Mouse (Mus musculus) embryonic facial prominence, embryonic 13.5 days (tissue): Measurements from ENCODE around the gene Myof. TPM values are rescaled to one million over a fixed set of nuclear protein-coding genes. Genes with fewer than 3 reads are reported as not detected.

Experiments
- ATAC-seq: fragments of 200-750 bp; cut with Nextera tagmentation; 2 replicates; pipeline ENCODE4 v1.8.0; 2017; ENCODE audit warnings: low read depth; ENCODE audit not compliant: insufficient number of reproducible peaks, insufficient read depth, low FRiP score, low TSS enrichment
- H3K27ac ChIP-seq: fragments of 300-500 bp; sonication (generic); 2 replicates; pipeline ENCODE4 v1.5.1; 2015; ENCODE audit warnings: moderate library complexity, mild to moderate bottlenecking, inconsistent platforms
- H3K27me3 ChIP-seq: fragments of 300-500 bp; sonication (generic); 2 replicates; pipeline ENCODE4 v1.6.1; 2015; ENCODE audit warnings: mild to moderate bottlenecking, inconsistent platforms
- H3K36me3 ChIP-seq: fragments of 300-500 bp; sonication (generic); 2 replicates; pipeline ENCODE4 v1.6.1; 2015; ENCODE audit warnings: mild to moderate bottlenecking, inconsistent platforms
- H3K4me1 ChIP-seq: fragments of 300-500 bp; sonication (generic); 2 replicates; pipeline ENCODE4 v1.6.1; 2015; ENCODE audit warnings: inconsistent platforms
- H3K4me2 ChIP-seq: fragments of 300-500 bp; sonication (generic); 2 replicates; pipeline ENCODE4 v1.6.1; 2015; ENCODE audit warnings: moderate library complexity, mild to moderate bottlenecking, inconsistent platforms
- H3K4me3 ChIP-seq: fragments of 300-500 bp; sonication (generic); 2 replicates; pipeline ENCODE4 v1.5.1; 2015; ENCODE audit warnings: mild to moderate bottlenecking, inconsistent platforms
- H3K9ac ChIP-seq: fragments of 300-500 bp; sonication (generic); 2 replicates; pipeline ENCODE4 v1.6.1; 2015; ENCODE audit warnings: mild to moderate bottlenecking, inconsistent platforms
- H3K9me3 ChIP-seq: fragments of 300-500 bp; sonication (generic); 2 replicates; pipeline ENCODE4 v1.6.1; 2016; ENCODE audit warnings: inconsistent platforms
- WGBS: fragments of 180-500 bp; shearing (Covaris S2); methylation state at CpG from one replicate; pipeline ENCODE4 v1.1.7; 2015; ENCODE audit warnings: mixed read lengths; 5-methylcytosine and 5-hydroxymethylcytosine counted together
- polyA plus RNA-seq: library from polyadenylated mRNA; unstranded; fragments of >200 nt; fragmentation: Nextera tagmentation; extraction: Ambion mirVana; gene quantifications from 2 replicates; pipeline ENCODE4 v1.2.1, GENCODE M21; 2015

Gene Myof
- polyA plus RNA-seq, 1 experiment from 2014 or later = 12.2 TPM

DNA sequence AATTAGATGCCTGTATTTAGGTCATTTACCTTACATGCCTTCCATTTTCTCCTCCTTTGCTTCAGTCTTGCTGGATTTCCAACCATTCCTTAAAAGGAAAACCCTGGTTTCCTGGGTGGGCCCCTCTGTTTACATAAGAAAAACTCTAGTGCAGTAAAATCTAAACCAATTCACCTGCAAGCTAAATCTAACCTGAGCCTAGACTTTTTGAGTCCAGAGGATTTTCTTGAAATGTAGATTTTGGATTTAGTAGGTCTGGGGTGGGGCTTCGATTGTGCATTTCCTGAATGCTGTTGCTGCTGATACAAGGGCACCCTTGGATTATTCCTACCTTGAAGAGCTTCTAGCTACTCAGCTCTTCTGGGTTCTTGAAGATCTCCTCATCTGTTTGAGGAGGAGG, 20.7 kb upstream of the Myof start:
- no peaks in the 10 kb centered on the region for H3K4me1 ChIP-seq
- no peak overlapping the region for H3K4me2 ChIP-seq
- no peak overlapping the region for H3K27ac ChIP-seq
- H3K9me3 ChIP-seq = no peaks in the 10 kb centered on the region
- no peak overlapping the region for H3K4me3 ChIP-seq
- 98% methylated on average over 1 of the region's 1 CpGs for WGBS
- peaks cover 42% of the 10 kb centered on the region for H3K36me3 ChIP-seq
- H3K9ac ChIP-seq = no peak overlapping the region
- ATAC-seq = no peak
- no peaks in the 10 kb centered on the region for H3K27me3 ChIP-seq

DNA sequence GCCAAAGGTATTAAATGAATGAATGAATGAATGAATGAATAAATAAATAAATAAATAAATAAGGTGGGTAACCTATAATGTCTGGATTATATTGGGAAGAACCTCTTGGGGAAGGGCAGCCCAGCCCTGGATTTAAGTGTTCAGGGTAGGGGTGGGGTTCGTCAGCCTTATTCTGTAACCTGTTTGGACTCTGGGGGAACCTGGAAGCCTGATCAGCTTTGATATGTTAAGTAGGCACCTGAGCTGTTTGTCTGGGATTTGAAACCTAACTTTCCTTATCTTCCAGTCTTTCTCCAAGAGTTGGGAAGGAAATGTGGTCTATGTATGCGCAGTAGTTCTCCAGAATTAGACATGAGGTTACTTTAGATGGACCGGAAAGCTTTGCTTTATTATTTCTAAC, 19.8 kb upstream of the Myof start:
- Histone ChIP-seq H3K9ac (no peak overlapping the region), H3K27ac (no peak overlapping the region), H3K36me3 (peaks cover 44% of the 10 kb centered on the region), H3K4me2 (no peak overlapping the region), H3K4me3 (no peak overlapping the region), H3K9me3 (no peaks in the 10 kb centered on the region), H3K27me3 (no peaks in the 10 kb centered on the region), H3K4me1 (no peaks in the 10 kb centered on the region)
- 84% methylated on average over 3 of the region's 3 CpGs for WGBS
- ATAC-seq = no peak

DNA sequence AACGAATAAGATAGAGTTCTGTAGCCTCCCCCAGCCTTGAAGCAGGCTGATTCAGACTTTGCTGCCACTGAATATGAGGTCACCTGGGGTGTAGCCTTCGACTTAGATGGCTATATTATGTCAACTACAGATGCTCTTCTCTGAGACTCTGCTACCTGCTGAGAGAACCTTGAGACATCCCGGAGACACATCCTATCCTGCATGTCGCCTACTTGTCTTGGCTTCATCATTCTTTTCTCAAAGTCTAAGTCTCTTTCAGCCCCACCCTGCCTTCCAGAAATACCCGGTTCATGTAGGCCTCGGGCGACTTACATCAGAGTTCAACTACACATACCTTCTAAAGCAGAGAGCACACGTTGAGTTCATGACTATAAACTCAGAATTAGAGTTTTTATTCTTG, 13.6 kb upstream of the Myof start:
- Histone ChIP-seq H3K4me3 (no peak overlapping the region), H3K4me1 (peaks cover 25% of the 10 kb centered on the region), H3K27ac (no peak overlapping the region), H3K9me3 (no peaks in the 10 kb centered on the region), H3K36me3 (peaks cover 33% of the 10 kb centered on the region), H3K9ac (no peak overlapping the region), H3K4me2 (no peak overlapping the region), H3K27me3 (no peaks in the 10 kb centered on the region)
- WGBS = 88% methylated on average over 8 of the region's 8 CpGs
- ATAC-seq = no peak

DNA sequence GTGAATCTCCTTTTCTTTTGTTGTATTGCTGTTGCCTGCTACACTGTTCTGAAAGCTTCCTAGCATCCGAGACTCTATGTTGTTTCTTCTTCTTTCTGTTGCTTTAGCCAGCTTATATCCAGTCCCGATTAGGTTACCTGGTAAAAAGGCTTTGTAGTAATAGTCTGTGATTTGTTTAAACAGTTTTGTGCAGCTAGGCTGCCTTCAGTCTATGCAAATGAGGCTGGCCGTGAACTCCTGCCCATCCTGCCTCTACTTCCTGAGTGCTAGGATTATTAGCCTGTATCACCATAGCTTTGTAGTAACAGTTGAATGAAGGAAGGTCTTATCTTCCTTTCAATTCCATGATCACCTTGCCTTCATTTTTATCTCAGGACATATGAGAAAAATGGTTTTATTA, 12.9 kb upstream of the Myof start:
- ATAC-seq = no peak
- 50% methylated on average over 3 of the region's 3 CpGs for WGBS
- no peaks in the 10 kb centered on the region for H3K27me3 ChIP-seq
- H3K27ac ChIP-seq = no peak overlapping the region
- H3K4me2 ChIP-seq = peak overlapping the region; percentile 84
- H3K9me3 ChIP-seq = no peaks in the 10 kb centered on the region
- H3K4me3 ChIP-seq = peak overlapping the region; percentile 65
- 0 out of 2 replicates have a peak overlapping the region, but pooled peaks have one; percentile 36 for H3K9ac ChIP-seq
- H3K4me1 ChIP-seq = peaks cover 25% of the 10 kb centered on the region
- H3K36me3 ChIP-seq = peaks cover 30% of the 10 kb centered on the region

DNA sequence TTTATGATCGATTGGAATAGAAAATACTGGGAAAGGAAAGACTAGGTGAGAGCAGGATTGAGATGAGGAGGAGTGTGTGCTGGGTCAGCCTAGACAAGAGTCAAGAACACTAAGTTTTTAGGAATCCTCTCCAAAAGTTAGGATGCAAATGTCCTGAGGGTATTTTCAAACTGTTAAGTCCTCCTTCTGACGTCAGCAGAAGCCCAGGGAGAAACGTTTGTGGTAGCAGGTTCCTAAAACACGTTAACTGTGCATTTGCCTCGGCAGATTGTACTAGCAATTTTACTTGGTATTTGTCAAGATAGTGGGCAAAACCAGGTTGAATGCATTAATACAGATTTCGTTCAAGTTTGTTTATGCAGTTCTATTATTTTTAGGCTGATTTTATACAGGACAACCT, 12.4 kb upstream of the Myof start:
- Histone ChIP-seq H3K9ac (peak overlapping the region; percentile 74), H3K9me3 (no peaks in the 10 kb centered on the region), H3K27me3 (no peaks in the 10 kb centered on the region), H3K4me1 (peaks cover 25% of the 10 kb centered on the region), H3K4me3 (peak overlapping the region; percentile 65), H3K27ac (no peak overlapping the region), H3K4me2 (peak overlapping the region; percentile 84), H3K36me3 (peaks cover 25% of the 10 kb centered on the region)
- 13% methylated on average over 6 of the region's 6 CpGs for whole genome bisulfite sequencing
- ATAC-seq = no peak

DNA sequence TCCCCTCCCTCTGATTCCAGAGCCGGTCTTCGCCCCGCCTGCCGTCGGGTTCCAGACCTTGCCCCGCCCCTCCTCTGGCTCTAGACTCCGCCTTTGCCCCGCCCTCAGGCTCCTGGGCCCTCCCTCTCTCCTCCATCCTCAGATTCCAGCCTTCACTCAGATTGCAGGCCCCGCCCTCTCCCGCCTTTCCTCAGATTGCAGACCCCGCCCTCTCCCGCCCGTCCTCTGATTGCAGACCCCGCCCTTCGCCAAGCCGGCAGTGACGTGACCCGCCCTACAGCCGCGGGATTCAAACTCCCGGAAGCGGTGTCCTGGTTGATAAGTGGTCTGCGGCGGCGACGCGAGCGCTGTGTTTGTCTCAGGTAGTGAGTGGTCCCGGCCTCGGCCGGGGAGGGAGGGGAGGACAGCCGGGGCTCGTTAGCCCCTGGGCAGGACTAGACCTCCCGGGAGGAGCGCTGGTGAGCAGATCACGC, 11.4 kb upstream of the Myof start, which contains the start of gene Cep55:
TSS of gene Cep55 (plus strand) at position 292 of the 473 bp plus-strand sequence.
- under 1% methylated on average over 36 of the region's 36 CpGs for WGBS
- Histone ChIP-seq H3K27ac (peak within 1 kb of the TSS; percentile 52; the same call in 1 of the 2 replicates), H3K9me3 (no peaks in the 10 kb centered on the region), H3K9ac (peak within 1 kb of the TSS; percentile 74), H3K4me2 (peak within 1 kb of the TSS; percentile 84), H3K4me3 (peak within 1 kb of the TSS; percentile 65), H3K36me3 (peaks cover 15% of the 10 kb centered on the region), H3K27me3 (no peaks in the 10 kb centered on the region), H3K4me1 (peaks cover 25% of the 10 kb centered on the region)
- peak; percentile 95 for ATAC-seq

DNA sequence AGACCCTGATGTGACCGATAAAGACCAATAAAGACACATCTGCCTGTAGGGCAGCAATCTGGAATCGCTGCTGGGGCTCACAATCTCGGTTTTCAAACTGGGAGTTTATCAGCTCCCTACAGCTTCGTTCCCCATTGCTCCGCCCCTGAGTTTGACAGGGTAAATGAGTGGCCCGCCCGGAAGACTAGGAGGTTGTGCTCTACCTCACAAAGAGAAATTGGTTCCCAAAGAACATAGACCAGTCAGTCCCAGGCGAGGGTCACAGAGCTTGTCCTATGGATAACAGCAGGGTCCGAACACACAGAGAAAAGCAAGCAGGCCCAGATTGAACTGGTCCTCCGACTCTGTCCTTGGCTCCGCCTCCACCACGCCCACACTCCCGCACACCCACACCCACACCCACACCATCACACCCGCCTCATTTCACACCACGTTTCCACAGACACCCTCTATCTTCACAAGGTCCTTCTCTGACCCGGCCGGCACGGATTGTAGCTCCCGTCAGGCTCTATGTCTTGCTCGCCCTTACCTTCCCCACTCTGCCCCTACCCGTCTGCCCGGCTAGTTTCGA, 10.9 kb upstream of the Myof start:
- Histone ChIP-seq H3K27ac (peak overlapping the region; percentile 52; the same call in 1 of the 2 replicates), H3K4me3 (peak overlapping the region; percentile 65), H3K9me3 (no peaks in the 10 kb centered on the region), H3K9ac (peak overlapping the region; percentile 64), H3K4me2 (peak overlapping the region; percentile 84), H3K36me3 (peaks cover 10% of the 10 kb centered on the region), H3K4me1 (peaks cover 25% of the 10 kb centered on the region), H3K27me3 (no peaks in the 10 kb centered on the region)
- under 1% methylated on average over 23 of the region's 23 CpGs for WGBS
- peak; percentile 90 for ATAC-seq

DNA sequence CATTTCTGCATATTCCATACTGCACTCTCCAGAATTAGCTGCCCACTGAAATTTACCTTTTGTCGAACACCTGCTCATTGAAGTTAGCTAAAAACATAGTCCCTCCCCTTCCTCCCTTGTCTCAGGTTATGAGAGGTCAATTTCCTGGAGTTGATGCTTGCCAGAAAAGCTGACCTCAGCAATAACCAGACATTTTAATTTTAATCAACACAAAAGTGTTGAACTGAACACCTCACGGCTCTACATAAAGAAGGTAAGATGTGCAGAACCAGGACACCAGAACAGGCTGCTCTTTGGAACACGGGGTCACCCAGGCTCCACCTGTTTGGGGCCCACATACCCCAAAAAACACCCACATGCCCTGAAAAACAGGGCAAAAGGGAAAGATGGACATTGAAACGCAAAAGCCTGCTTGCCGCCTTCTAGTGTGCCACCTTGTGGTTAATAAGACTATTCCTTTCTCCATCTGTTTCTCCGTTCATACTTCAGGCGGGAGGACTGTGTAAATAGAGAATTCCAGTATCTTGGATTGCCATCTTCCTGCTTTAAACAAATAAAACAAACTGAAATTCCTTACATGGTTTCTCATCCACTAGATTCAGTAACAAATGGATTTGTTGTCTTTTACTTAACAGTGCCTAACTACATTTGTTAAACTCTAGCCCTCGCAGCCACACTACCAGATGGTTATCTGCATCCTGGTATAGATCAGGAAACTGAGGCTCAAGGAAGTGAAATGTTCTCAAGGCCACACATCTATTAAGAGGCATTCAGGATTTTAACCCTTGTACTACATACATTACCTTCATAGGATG, 10.1 kb upstream of the Myof start:
- no peaks in the 10 kb centered on the region for H3K27me3 ChIP-seq
- H3K36me3 ChIP-seq = peaks cover 7% of the 10 kb centered on the region; the same call in 1 of the 2 replicates
- WGBS = 26% methylated on average over 8 of the region's 8 CpGs
- peak overlapping the region; percentile 64 for H3K9ac ChIP-seq
- H3K4me3 ChIP-seq = peak overlapping the region; percentile 65
- peaks cover 25% of the 10 kb centered on the region for H3K4me1 ChIP-seq
- H3K4me2 ChIP-seq = peak overlapping the region; percentile 84
- ATAC-seq = no peak
- H3K9me3 ChIP-seq = no peaks in the 10 kb centered on the region
- peak overlapping the region; percentile 52 for H3K27ac ChIP-seq

DNA sequence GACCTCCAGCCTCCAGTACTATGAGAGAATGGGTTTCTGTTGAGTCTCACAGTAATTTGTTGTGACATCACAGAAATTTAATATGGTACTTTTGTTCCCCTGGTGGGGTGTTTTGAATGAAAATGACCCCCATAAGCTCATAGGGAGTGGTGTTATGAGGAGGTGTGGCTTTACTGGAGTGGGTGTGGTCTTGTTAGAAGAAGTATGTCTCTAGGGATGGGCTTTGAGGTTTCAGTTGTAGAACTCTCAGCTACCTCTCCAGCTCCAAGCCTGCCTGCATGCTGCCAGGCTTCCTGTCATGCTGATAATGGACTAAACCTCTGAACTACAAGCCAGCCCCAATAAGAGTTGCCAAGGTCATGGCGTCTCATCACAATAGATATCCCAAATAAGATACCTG, 6.3 kb upstream of the Myof start:
- Histone ChIP-seq H3K27me3 (no peaks in the 10 kb centered on the region), H3K4me1 (peaks cover 12% of the 10 kb centered on the region), H3K4me2 (no peak overlapping the region), H3K27ac (no peak overlapping the region), H3K4me3 (no peak overlapping the region), H3K36me3 (no peaks in the 10 kb centered on the region), H3K9me3 (no peaks in the 10 kb centered on the region), H3K9ac (no peak overlapping the region)
- WGBS = 84% methylated on average over 1 of the region's 1 CpGs
- ATAC-seq = no peak

DNA sequence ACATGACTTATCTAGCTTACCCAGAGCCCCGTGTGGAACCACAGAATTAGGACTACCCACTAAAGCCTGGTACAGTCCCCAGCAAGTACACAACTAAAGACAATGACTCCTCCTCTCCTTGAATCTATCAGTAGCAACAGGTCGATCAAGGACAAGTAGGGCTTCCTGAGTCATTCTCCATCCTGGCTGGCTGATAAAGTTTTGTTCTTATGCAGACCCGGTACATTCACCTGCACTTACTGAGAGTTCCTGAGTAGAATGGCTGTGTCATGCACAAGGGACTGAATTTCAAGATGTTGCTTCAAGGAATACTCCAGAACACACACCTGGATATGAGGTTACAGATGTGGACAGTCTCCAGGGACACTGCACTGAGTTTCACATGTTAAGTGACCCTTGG, 1.8 kb upstream of the Myof start:
- Histone ChIP-seq H3K27me3 (no peaks in the 10 kb centered on the region), H3K4me2 (no peak overlapping the region), H3K27ac (no peak overlapping the region), H3K4me3 (no peak overlapping the region), H3K4me1 (peaks cover 12% of the 10 kb centered on the region), H3K9me3 (no peaks in the 10 kb centered on the region), H3K36me3 (no peaks in the 10 kb centered on the region), H3K9ac (no peak overlapping the region)
- WGBS = 90% methylated on average over 3 of the region's 3 CpGs
- ATAC-seq = no peak

DNA sequence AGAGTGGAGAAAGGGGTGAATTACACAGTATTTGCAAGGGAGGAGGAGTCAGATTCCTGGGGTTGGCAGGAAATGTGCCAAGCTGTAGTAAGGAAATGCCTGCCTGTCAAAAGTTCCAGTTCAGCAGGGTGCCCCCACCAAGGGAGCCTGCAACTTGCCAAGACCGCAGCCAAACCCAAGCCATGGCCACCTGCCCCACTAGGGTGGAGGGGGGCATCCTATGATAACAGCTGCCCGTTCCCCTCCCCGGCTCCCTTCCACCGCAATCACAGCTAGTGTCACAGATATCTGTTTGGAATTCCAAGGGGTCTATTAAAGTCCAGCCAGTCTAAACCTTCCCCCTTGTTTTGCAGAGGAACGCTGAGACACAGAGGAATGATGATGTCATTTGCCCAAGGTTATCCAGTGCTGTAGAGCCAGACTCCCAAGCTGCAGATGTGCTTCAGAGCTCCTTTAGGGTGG, 1.1 kb downstream of the Myof start:
- no peaks in the 10 kb centered on the region for H3K9me3 ChIP-seq
- H3K27ac ChIP-seq = peak overlapping the region; percentile 84
- peak overlapping the region; percentile 74 for H3K9ac ChIP-seq
- H3K36me3 ChIP-seq = no peaks in the 10 kb centered on the region
- H3K4me1 ChIP-seq = peaks cover 14% of the 10 kb centered on the region
- peak overlapping the region; percentile 72 for H3K4me2 ChIP-seq
- 23% methylated on average over 5 of the region's 5 CpGs for WGBS
- peak overlapping the region; percentile 49 for H3K4me3 ChIP-seq
- 0 out of 2 replicates have a peak, but pooled peaks have one; percentile 21 for ATAC-seq
- no peaks in the 10 kb centered on the region for H3K27me3 ChIP-seq

DNA sequence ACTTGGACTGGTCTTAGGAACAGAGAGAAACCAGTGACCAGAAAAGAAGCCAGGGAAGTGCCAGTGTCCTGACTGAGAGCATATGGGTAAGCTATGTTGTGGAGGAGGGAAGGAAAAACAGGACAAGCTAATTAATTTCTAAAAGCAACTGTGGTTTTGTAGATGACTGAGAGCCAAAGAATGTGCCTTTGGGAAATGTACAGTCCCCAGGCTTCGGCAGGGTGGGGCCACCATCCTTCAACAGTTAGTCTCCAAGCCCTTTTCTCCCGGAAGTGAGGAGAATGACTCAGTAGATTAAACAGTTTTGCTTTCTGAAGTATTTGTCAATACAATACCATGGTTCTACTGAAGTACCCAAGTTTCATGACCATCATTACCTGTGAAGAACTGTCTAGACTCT, 5.1 kb downstream of the Myof start:
- WGBS = 62% methylated on average over 2 of the region's 2 CpGs
- no peak for ATAC-seq
- no peak overlapping the region for H3K4me2 ChIP-seq
- H3K4me3 ChIP-seq = no peak overlapping the region
- peaks cover 14% of the 10 kb centered on the region for H3K4me1 ChIP-seq
- no peak overlapping the region for H3K27ac ChIP-seq
- no peaks in the 10 kb centered on the region for H3K27me3 ChIP-seq
- H3K36me3 ChIP-seq = no peaks in the 10 kb centered on the region
- H3K9me3 ChIP-seq = no peaks in the 10 kb centered on the region
- no peak overlapping the region for H3K9ac ChIP-seq
